Mouse (Mus musculus) brown adipose tissue, adult 24 weeks (tissue): ENCODE data around the gene Tcf7l2. TPM values are rescaled to one million over a fixed set of nuclear protein-coding genes. Genes with fewer than 3 reads are reported as not detected.

Experiments used
- H3K27ac ChIP-seq: fragments of 200-500 bp; replicated peaks from 2 replicates; pipeline ENCODE4 v1.5.1; 2012; ENCODE audit warnings: low read depth, mild to moderate bottlenecking, low read length
- H3K4me1 ChIP-seq: fragments of 200-500 bp; 2 replicates; pipeline ENCODE4 v1.6.1; 2012; ENCODE audit warnings: low read length, mixed read lengths; ENCODE audit not compliant: control insufficient read depth, insufficient read depth, insufficient read length
- H3K4me3 ChIP-seq: fragments of 200-500 bp; 2 replicates; pipeline ENCODE4 v1.5.1; 2012; ENCODE audit warnings: low read depth, mild to moderate bottlenecking, low read length, moderate library complexity; ENCODE audit not compliant: insufficient read depth
- polyA plus RNA-seq: library from polyadenylated mRNA; stranded (reverse); fragments of >200 nt; gene quantifications from 2 replicates; pipeline ENCODE4 v1.2.4, GENCODE M21; 2012; ENCODE audit not compliant: missing spikeins, insufficient read depth, insufficient read length

Gene Tcf7l2
- polyA plus RNA-seq, 1 experiment = 8.1 TPM

DNA sequence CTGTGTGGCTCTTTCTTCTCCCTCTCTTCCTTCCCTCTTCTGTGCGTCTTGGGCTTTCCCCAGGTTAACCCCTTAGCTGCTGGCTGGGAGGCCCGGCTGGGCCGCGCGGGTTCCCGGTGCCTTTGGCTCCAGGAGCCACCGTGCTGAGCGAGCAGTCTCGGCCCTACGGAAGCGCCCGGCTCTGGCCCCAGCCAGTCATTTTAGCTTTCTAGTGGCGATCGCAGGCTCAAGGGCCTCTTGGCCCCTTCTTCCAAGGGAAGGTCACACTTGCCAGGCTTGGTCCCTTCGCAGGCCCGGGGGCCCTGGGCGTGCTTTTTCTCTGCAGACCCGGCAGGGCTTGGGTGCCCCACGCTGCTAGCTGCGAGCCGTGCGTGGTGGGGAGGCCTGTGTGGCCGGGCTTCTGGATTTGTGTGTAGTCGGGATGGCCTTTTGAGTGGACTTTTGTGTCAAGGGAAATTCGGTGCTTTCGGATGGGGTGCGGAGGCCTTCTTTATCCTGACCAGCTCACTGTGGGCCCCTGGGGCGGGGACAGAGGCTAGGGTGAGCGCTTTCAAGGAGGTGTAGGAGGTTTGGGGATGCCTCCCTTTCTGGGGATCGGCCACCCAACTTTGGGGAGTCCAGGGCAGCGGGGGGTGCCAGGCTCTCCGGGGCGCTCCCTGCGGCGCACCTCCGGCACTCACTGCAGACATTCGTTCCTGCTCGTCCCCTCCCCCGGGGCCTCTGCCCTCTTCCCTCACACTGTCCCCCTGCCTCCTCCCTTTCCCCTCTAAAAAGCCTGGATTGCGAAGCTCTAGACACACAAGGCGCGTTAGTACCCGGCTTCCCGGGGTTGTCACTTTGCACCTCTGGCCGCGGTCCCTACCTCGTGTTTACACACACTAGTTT lies 2.2 kb downstream of the Tcf7l2 start:
- Histone ChIP-seq H3K27ac (peak overlapping the region; percentile 87), H3K4me1 (peaks cover 18% of the 10 kb centered on the region), H3K4me3 (peak overlapping the region; percentile 85)

DNA sequence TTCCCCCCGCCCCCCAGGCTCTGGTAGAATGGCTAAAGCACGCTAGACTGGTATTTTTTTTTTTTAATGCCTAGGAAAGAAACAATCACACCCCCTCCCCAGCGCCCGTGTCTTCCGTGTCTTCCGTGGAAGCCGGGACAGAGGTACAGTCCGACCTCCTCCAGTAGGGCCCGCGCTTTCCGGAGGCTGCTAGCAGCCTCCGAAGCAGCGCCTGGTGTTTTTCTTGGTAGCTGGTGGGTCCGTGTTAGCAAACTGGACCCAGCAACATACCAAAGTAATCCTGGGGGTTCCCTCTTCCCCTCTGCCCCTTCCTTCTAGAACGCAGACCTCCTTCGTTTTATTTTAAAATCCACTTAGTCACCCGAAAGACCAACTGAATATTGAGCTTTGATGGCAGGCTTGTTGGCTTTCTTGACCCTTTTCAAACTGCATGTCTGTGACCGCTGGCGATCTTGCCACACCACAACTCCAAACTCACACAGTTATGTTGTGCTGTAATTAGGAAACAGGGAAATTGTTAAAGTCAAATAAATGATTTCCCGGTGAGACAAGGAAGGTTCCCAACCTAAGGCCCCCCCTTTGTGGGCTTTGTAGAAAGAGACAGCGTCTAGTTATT lies 3.1 kb downstream of the Tcf7l2 start:
- H3K4me3 ChIP-seq = peak overlapping the region; percentile 85
- H3K27ac ChIP-seq = peak overlapping the region; percentile 53; the same call in 1 of the 2 replicates
- H3K4me1 ChIP-seq = peaks cover 18% of the 10 kb centered on the region

DNA sequence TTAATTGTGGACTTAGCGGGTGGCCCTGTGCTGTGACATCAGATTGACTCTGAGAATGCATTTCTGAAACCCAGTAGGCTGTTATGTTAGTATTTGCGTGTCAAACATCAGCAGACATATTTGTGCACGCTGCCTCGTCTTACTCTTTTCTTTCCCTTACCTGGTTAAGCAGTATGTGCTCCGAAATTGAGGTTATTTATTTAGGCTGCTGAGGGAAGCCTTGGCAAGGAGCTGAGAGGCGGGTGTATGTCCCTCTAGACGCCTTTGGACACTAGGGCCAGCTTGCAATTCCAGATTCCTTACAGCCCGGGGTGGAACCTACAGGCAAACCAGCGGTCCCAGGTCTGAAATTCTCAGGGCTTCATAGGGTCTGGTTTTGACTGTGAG lies 3.6 kb downstream of the Tcf7l2 start:
- H3K4me3 ChIP-seq = peak overlapping the region; percentile 85
- H3K4me1 ChIP-seq = peaks cover 18% of the 10 kb centered on the region
- H3K27ac ChIP-seq = peak overlapping the region; percentile 53

DNA sequence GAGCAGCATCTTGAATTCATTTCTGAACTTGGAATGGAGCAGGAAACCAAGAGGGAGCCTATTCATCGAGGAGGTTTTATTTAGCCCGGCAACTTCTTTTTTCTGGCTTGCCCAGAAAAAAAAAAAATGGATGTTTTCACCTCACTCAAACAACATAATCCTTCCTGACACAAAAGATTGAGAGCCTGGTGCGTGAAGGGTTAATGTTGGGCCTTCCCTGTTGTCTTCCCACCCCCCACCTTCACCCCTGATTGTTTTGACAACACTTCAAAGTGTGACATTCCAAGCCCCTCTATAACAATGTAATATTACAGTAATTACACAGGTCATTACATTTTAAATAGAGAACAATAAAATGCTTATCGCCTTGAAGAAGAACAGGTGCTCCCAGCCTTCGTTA lies 4.6 kb downstream of the Tcf7l2 start:
- Histone ChIP-seq H3K4me1 (peaks cover 18% of the 10 kb centered on the region), H3K27ac (no peak overlapping the region), H3K4me3 (no peak overlapping the region)

DNA sequence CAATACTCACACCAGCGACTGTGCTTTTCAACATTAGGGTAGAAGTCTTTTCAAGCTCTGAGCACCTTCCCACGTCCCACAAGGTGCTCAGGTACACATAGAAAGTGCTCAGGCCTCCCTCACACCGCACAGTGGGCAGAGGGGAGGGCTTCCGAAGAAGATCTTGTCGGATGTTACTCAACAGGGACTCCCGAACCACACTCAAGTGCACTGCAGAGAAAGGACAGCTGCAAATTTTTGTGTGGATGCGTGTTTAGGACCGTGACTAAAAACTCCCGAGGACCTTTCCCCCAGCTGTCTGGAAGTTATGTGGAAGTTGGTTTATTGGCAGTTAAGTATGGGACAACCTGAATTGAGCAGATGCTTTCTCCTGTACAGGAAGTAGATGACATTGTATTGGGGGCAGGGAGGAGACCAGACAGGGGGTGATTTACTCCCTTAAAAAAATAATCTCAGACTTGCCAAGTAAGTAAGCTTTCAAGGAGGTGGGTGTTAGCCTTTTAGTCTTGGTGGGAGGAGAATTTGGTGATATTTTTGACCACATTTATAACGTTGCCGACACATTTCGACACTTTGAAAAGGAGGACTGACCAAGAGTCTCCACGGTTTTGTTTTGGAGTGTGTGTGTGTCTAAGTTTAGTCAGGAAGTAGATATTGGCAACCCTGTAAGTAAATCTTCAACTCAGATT lies 5.8 kb downstream of the Tcf7l2 start:
- Histone ChIP-seq H3K4me1 (peaks cover 18% of the 10 kb centered on the region), H3K4me3 (no peak overlapping the region), H3K27ac (peak overlapping the region; percentile 26)

DNA sequence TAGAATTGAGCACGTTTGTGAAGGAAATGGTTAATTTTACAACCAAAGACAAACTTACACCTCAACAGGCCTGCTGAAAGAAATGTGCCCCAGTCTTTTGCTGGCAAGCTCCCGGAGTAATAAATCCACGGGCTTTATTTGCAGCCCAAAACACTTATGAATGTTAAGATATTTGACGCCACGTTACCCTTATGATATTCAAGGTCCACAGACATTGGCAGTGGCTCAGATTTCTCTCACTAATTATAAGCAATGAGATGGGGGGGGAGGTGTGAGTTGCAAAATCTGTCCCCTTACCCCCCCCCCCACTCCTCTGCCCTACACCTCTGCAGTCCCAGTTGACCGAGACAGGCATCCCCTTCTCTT lies 6.3 kb downstream of the Tcf7l2 start:
- H3K4me3 ChIP-seq = no peak overlapping the region

DNA sequence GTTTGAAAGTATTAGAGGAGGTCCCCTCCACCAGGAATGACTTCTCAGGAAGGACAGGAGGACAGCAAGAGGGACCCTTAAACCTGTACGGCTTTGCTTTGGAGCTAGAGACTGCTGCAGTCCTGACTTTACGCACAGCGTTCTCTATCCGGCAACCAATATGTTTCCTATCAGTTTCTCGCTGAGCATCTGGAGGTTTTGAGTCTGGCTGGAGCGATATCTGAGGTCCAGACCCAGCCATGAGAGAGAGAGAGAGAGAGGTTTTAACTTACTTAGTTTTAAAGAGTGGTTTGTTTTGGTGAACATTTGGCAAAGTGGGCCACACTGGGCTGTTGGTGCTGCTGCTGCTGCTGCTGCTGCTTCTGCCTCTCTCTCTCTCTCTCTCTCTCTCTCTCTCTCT lies 7.2 kb downstream of the Tcf7l2 start:
- H3K4me3 ChIP-seq = no peak overlapping the region
- no peak overlapping the region for H3K27ac ChIP-seq
- H3K4me1 ChIP-seq = peaks cover 18% of the 10 kb centered on the region

More for the DNA sequence above, 6.3 kb downstream of the Tcf7l2 start:
- Histone ChIP-seq H3K4me1 (peaks cover 18% of the 10 kb centered on the region), H3K27ac (no peak overlapping the region)

DNA sequence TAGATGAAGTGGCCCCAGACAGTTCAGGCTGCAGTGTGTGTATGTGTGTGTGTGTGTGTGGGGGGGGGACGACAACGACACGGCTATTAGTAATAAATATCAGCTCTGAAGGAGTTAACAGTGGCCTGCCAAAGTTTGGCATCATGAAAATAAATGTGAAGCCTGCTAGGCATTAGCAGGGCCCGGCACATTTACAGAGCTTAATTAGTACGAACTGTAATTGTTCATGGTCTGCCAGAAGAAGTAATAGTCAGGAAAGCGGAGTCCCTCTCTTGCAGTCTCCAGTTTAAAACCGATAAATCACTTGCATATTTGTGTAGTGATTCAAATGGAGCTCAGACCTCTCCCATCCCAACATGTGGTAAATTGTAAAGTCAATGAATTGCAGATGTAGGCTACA lies 7.9 kb downstream of the Tcf7l2 start:
- Histone ChIP-seq H3K4me3 (no peak overlapping the region), H3K4me1 (peaks cover 17% of the 10 kb centered on the region), H3K27ac (no peak overlapping the region)

DNA sequence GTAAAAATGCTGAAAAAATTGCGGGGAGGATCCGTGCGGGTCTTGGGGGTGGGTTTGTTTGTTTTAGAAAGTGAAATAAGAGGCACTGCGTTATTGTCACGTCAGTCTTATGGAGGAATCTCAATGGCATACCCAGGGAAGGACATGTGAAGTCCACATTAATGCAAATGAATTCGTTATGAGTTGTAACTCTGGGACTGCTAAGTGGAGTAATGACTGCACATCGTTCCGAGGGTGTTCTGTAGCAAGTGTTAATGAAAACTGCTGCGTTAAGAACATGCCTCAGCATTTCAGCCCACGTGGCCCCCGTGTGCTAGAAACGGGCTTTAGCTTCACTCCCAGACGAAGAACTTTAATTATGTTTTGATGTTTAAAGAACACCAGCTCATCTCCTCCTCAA lies 8.4 kb downstream of the Tcf7l2 start:
- no peak overlapping the region for H3K27ac ChIP-seq
- H3K4me1 ChIP-seq = peaks cover 12% of the 10 kb centered on the region
- H3K4me3 ChIP-seq = no peak overlapping the region

DNA sequence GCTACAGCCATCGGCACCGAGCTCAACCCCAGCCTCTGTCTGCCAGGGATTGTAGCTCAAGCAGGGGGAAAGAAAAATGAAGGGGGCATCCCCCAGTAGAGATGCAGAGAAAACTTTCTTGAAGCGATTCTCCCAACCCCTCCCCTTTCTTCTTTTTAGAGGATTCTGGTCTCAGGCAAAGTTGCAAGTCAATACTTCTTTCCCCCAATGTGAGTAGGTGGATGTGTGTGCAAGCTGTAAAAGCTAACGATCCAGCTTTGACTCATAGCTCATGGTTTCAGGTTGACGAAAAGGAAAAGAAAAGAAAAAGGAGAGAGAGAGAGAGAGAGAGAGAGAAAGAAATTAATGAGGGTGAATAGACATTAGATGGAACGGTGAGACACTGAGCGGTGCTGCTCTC lies 8.8 kb downstream of the Tcf7l2 start:
- no peak overlapping the region for H3K27ac ChIP-seq
- no peak overlapping the region for H3K4me3 ChIP-seq
- peaks cover 11% of the 10 kb centered on the region for H3K4me1 ChIP-seq

DNA sequence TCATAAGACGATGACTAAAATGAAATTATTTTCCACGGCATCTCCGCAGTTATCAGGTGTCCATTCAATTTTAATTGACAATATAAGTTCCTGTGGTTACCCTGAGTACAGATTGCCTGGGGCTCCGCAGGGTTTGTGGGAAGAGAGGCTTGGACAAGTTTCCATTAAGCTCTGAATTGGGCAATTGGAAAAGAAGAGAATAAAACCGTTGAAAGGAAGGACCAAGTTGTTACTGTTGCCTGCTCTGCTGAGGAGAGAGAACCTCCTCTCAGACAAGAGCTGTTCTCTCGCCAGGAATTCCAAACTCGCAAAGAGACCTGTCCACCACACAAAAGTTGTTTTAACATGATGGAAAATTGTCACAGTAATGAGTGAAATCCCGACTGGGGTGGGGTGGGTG lies 11.2 kb downstream of the Tcf7l2 start:
- no peak overlapping the region for H3K4me3 ChIP-seq
- peaks cover 13% of the 10 kb centered on the region for H3K4me1 ChIP-seq
- H3K27ac ChIP-seq = no peak overlapping the region

DNA sequence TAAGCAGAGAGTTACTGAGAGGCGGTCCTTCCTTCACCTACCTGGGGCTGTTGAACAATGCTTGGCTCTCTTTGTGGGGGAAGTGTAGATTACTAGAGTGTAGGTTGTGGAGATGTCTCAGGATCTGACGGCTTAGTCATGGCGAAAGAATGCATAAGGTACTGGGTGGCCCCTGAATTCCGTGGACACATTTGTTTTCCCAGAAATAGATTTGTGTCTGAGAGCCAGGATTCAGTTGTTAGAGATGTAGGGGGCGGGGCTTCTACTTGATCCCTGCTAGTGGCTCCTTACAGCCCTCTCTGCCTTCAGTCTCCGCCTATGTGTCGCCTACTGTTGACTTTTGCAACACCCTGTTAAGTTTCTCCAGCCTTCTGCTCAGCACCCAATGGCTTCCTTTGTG lies 12.7 kb downstream of the Tcf7l2 start:
- Histone ChIP-seq H3K4me3 (no peak overlapping the region), H3K27ac (no peak overlapping the region), H3K4me1 (peaks cover 16% of the 10 kb centered on the region)

DNA sequence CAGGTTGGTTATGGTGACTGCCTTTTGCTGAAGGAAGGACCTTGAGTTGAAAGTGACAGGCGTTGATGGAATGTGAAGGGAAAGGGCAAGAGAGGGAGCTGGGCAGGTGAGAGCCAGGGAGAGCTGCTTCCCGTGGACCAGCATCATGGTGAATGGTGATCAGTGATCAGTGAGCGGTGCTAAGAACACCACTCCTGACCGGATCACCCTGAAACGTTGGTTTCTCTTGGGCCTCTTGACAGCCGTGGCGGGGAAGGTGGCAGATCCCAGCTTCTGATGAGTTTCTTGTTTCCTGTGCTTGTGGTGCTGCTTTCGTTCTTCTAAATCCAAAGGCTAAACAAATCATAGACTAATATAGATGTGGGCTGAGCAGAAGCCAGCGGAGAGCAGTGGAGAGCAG lies 13.8 kb downstream of the Tcf7l2 start:
- peaks cover 21% of the 10 kb centered on the region for H3K4me1 ChIP-seq
- H3K27ac ChIP-seq = no peak overlapping the region
- H3K4me3 ChIP-seq = no peak overlapping the region

DNA sequence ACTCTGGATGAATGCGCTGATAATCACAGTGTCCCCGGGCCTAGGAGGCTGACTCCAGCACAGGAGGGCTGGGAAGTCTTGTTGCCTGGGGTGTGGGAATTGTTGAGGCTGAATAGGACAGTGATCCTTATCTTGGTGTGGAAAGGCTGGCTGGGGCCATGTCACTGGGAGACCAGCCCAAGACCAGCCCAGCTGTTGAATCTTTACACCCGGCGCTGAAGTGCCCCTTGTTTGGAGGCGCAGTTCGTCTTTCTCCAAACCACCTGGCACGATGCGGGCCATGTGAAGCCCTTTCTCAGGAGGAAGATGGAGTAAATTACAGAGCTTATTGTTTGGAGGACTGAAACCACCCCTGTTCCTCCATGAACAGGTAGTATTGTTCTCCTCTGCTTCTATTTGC lies 15.1 kb downstream of the Tcf7l2 start:
- peaks cover 23% of the 10 kb centered on the region for H3K4me1 ChIP-seq

DNA sequence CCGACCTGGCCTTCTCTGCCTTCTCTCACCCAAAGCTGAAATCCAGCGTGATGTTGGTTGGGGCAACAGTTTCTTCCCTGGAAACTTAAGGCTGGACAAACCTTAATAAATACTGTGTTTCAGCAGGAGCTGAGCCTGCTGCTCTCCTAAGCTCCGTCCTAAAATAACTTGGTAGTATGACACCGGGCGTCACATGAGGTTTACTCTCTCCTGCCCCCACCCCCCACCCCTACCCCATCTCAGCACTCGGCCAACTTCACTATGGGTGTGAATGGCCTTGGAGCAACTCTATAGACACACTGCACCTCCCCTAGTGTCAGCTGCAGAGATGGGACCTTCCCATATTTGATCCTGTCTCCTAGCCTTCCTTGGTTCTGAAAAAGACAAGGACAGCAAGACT lies 15.8 kb downstream of the Tcf7l2 start:
- H3K4me1 ChIP-seq = peaks cover 23% of the 10 kb centered on the region
- H3K4me3 ChIP-seq = no peak overlapping the region
- no peak overlapping the region for H3K27ac ChIP-seq

More for the DNA sequence above, 15.1 kb downstream of the Tcf7l2 start:
- no peak overlapping the region for H3K4me3 ChIP-seq
- H3K27ac ChIP-seq = no peak overlapping the region
